Comparison of ENCODE assay signal across 8 mouse cellular contexts in genomic region chr8:120256958-120257357, GRCm38 (mm10). TPM values are rescaled to one million over a fixed set of nuclear protein-coding genes. Genes with fewer than 3 reads are reported as not detected.
DNase-seq lines count a peak whose midpoint lies in the region; ATAC-seq lines count a peak whose summit lies in the region.

No protein-coding gene starts in this region.

- no peak overlapping the region for H3K4me3 ChIP-seq in limb, embryonic 10.5 days
- H3K4me3 ChIP-seq in neural tube, embryonic 13.5 days: no peak overlapping the region
- no peak overlapping the region for H3K4me3 ChIP-seq in liver, embryonic 12.5 days
- H3K4me3 ChIP-seq in kidney, embryonic 16.5 days (ENCODE audit: low read length): no peak overlapping the region

- intact Hi-C loops in gastrocnemius, postnatal 14 days (cut with DNase I; ENCODE audit: low total_unique reads): no loop called here

- H3K4me2 ChIP-seq in neural tube, embryonic 13.5 days: no peak overlapping the region
- H3K4me2 ChIP-seq in liver, embryonic 12.5 days: no peak overlapping the region
- H3K4me2 ChIP-seq in kidney, embryonic 16.5 days (replicated peaks; ENCODE audit: low read depth, low read length): no peak overlapping the region

- H3K27ac ChIP-seq in limb, embryonic 10.5 days: peak overlapping the region; percentile 50
- peak overlapping the region; percentile 42; the same call in 1 of the 2 replicates for H3K27ac ChIP-seq in neural tube, embryonic 13.5 days (replicated peaks)
- no peak overlapping the region for H3K27ac ChIP-seq in liver, embryonic 12.5 days
- H3K27ac ChIP-seq in kidney, embryonic 16.5 days (ENCODE audit: low read length): no peak overlapping the region

- 36% methylated on average over 6 of the region's 6 CpGs for WGBS in limb, embryonic 10.5 days
- 28% methylated on average over 6 of the region's 6 CpGs for WGBS in neural tube, embryonic 13.5 days
- 56% methylated on average over 6 of the region's 6 CpGs for WGBS in liver, embryonic 12.5 days (ENCODE audit: insufficient replicate concordance)
- WGBS in kidney, embryonic 16.5 days: 37% methylated on average over 6 of the region's 6 CpGs

- peak; percentile 41; the same call in 1 of the 2 replicates for ATAC-seq in neural tube, embryonic 13.5 days (ENCODE audit: low read depth)
- ATAC-seq in liver, embryonic 12.5 days: no peak
- no peak for ATAC-seq in kidney, embryonic 16.5 days (ENCODE audit: low FRiP score, low TSS enrichment)

- 0 out of 2 replicates have a peak overlapping the region, but pooled peaks have one; percentile 2 for H3K9ac ChIP-seq in neural tube, embryonic 13.5 days
- H3K9ac ChIP-seq in liver, embryonic 12.5 days: no peak overlapping the region
- no peak overlapping the region; the same call in 1 of the 2 replicates for H3K9ac ChIP-seq in kidney, embryonic 16.5 days (replicated peaks; ENCODE audit: low read length)

- no peaks in the 10 kb centered on the region for H3K27me3 ChIP-seq in limb, embryonic 10.5 days (ENCODE audit: low read depth, poor library complexity, severe bottlenecking)
- no peaks in the 10 kb centered on the region for H3K27me3 ChIP-seq in neural tube, embryonic 13.5 days
- H3K27me3 ChIP-seq in liver, embryonic 12.5 days (replicated peaks): peaks cover 14% of the 10 kb centered on the region
- H3K27me3 ChIP-seq in kidney, embryonic 16.5 days (ENCODE audit: insufficient read depth, low read length): no peaks in the 10 kb centered on the region

- no peaks in the 10 kb centered on the region for H3K9me3 ChIP-seq in limb, embryonic 10.5 days (replicated peaks)
- H3K9me3 ChIP-seq in neural tube, embryonic 13.5 days: no peaks in the 10 kb centered on the region
- H3K9me3 ChIP-seq in liver, embryonic 12.5 days (replicated peaks): no peaks in the 10 kb centered on the region
- H3K9me3 ChIP-seq in kidney, embryonic 16.5 days (ENCODE audit: low read length): no peaks in the 10 kb centered on the region

- peaks cover 92% of the 10 kb centered on the region for H3K4me1 ChIP-seq in limb, embryonic 10.5 days
- peaks cover 53% of the 10 kb centered on the region for H3K4me1 ChIP-seq in neural tube, embryonic 13.5 days (replicated peaks)
- H3K4me1 ChIP-seq in liver, embryonic 12.5 days: no peaks in the 10 kb centered on the region
- H3K4me1 ChIP-seq in kidney, embryonic 16.5 days (ENCODE audit: insufficient read depth, low read length): peaks cover 37% of the 10 kb centered on the region

- peaks cover 6% of the 10 kb centered on the region; the same call in 1 of the 2 replicates for H3K36me3 ChIP-seq in limb, embryonic 10.5 days
- no peaks in the 10 kb centered on the region for H3K36me3 ChIP-seq in neural tube, embryonic 13.5 days
- no peaks in the 10 kb centered on the region for H3K36me3 ChIP-seq in liver, embryonic 12.5 days
- H3K36me3 ChIP-seq in kidney, embryonic 16.5 days (ENCODE audit: insufficient read depth, low read length): no peaks in the 10 kb centered on the region

- DNase-seq in gastrocnemius, adult 18-20 months (ENCODE audit: low spot score): peak; percentile 84
- no peak for DNase-seq in gastrocnemius, postnatal 14 days
- DNase-seq in heart, adult 9 months (ENCODE audit: low spot score in 2 of 2): peak; percentile 64 to 74
- DNase-seq in limb, embryonic 10.5 days (ENCODE audit: low spot score): no peak
- DNase-seq in thymus, postnatal 10 days (ENCODE audit: low spot score in 2 of 2): no peak

RNA-seq across cellular contexts. Expression of gene Gse1, which starts 28.7 kb away (rescaled TPM):
- total RNA-seq in gastrocnemius, adult 18-20 months (2021): 10 to 100 TPM; 28.9 to 32.6 TPM
- total RNA-seq in gastrocnemius, postnatal 14 days (2021): 10 to 100 TPM; 22.7 to 28.7 TPM
- polyA plus RNA-seq in limb, embryonic 10.5 days (2016; fragmentation: Nextera tagmentation; extraction: Ambion mirVana): 6.7 and 8.1 TPM in 2 replicates
- polyA plus RNA-seq in neural tube, embryonic 13.5 days (2015; fragmentation: Nextera tagmentation; extraction: Ambion mirVana): 17.0 and 17.1 TPM in 2 replicates
- 14.5 and 15.9 TPM in 2 replicates for polyA plus RNA-seq in liver, embryonic 12.5 days (2016; fragmentation: Nextera tagmentation; extraction: Ambion mirVana)
- polyA plus RNA-seq in kidney, embryonic 16.5 days (2015; fragmentation: Nextera tagmentation; extraction: Ambion mirVana): 6.7 and 7.9 TPM in 2 replicates

Comparison
In these comparisons a context has a peak if more than half of its experiments do, and no peak if none do; other contexts are left out.
1. DNase-seq: peak in gastrocnemius, adult 18-20 months (single experiment) and heart, adult 9 months (2 of 2); none in gastrocnemius, postnatal 14 days (single experiment), limb, embryonic 10.5 days (single experiment) and thymus, postnatal 10 days (0 of 2).
2. H3K27ac ChIP-seq: peak in limb, embryonic 10.5 days (single experiment) and neural tube, embryonic 13.5 days (single experiment); none in liver, embryonic 12.5 days (single experiment) and kidney, embryonic 16.5 days (single experiment).